In the genomic region with DNA sequence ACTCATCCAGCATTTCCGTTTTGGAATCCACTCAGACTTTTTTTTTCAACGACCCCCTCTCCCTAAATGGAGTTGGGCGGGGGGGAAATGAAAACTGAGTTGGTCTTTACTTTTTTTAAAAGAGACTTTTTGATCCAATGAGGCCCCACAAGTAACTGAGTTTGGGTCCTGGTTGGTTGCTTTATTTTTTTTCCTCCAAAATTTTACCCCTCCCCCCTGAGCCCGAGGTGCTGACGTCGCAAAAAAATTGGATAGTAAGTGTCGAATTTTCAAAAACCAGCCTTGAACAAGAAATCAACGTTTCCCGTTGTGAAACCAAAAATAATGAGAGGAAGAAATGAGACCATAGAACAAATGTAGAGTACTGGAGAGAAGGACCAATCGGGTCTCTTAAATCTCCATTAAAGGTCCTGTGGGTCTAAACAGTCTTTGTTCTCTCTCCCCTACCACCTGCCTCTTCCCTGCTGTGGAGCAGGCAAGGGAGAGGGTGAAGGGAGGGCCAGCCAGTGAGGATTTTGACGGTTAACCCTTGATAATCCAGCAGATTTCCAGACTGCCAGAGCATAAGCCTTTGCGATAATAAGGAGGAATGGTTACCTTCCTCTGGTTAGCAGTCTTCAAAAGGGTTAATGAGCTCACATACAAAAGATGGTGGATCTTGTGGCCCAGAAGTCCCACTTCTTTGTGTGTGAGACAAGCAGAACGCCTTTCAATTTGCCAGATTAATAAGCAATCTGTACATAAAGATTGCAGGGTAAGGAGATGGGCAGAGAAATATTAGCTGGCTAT, we compare ENCODE assay signal across 8 mouse cellular contexts. TPM values are rescaled to one million over a fixed set of nuclear protein-coding genes. Genes with fewer than 3 reads are reported as not detected.
DNase-seq lines count a peak whose midpoint lies in the region; ATAC-seq and TF ChIP-seq lines count a peak whose summit lies in the region.

No protein-coding gene starts in this region.

- no peak for TF ChIP-seq CTCF in left cerebral cortex, adult 2 months (IDR thresholded peaks at IDR 0.05)
- no peak for TF ChIP-seq CTCF in midbrain, postnatal 0 days (IDR thresholded peaks at IDR 0.05)

- peak overlapping the region; percentile 75 for H3K4me3 ChIP-seq in left cerebral cortex, adult 2 months
- H3K4me3 ChIP-seq in brown adipose tissue, adult 24 weeks (ENCODE audit: insufficient read depth, low read depth, low read length) = peak overlapping the region; percentile 81
- peak overlapping the region; percentile 70 for H3K4me3 ChIP-seq in forebrain, embryonic 11.5 days (ENCODE audit: low read depth, low read length)
- peak overlapping the region; percentile 74 for H3K4me3 ChIP-seq in limb, embryonic 14.5 days (replicated peaks; ENCODE audit: low read length)
- H3K4me3 ChIP-seq in midbrain, postnatal 0 days (ENCODE audit: low read depth, low read length) = peak overlapping the region; percentile 49

- H3K9me3 ChIP-seq in forebrain, embryonic 11.5 days (ENCODE audit: control insufficient read depth, low read length) = no peaks in the 10 kb centered on the region
- H3K9me3 ChIP-seq in limb, embryonic 14.5 days (ENCODE audit: control insufficient read depth, low read length) = no peaks in the 10 kb centered on the region
- H3K9me3 ChIP-seq in midbrain, postnatal 0 days (ENCODE audit: low read length) = no peaks in the 10 kb centered on the region

- peak; percentile 34; the same call in 1 of the 2 replicates for TF ChIP-seq POLR2A in limb, embryonic 14.5 days (IDR thresholded peaks at IDR 0.05; ENCODE audit: borderline replicate concordance, extremely low read depth, insufficient read depth, insufficient read length)

- DNase-seq in left cerebral cortex, adult 2 months (ENCODE audit: extremely low spot score in 1 of 2, low spot score in 2 of 2) = no peak
- DNase-seq in left cerebral cortex, adult 8-10 months (ENCODE audit: low spot score in 2 of 2) = no peak
- DNase-seq in forebrain, embryonic 11.5 days (ENCODE audit: low spot score) = peak; percentile 79
- peak; percentile 61 for DNase-seq in hindlimb bud, embryonic 11.5 days (ENCODE audit: extremely low spot score, low read depth, low spot score)
- DNase-seq in limb, embryonic 14.5 days (ENCODE audit: low spot score) = peak; percentile 84
- DNase-seq in midbrain, postnatal 0 days (ENCODE audit: low spot score) = peak; percentile 94
- peak; percentile 54 for DNase-seq in thymus, postnatal 14 days

- intact Hi-C loops in left cerebral cortex, adult 2 months (cut with DNase I) = loop anchor here (5.0 kb wide), 1 partner anchor 80 kb away; a partner anchor contains a TSS

- peak overlapping the region; percentile 97 for H3K9ac ChIP-seq in forebrain, embryonic 11.5 days (ENCODE audit: low read length)
- peak overlapping the region; percentile 98 for H3K9ac ChIP-seq in limb, embryonic 14.5 days (ENCODE audit: low read depth, low read length, severe bottlenecking)
- H3K9ac ChIP-seq in midbrain, postnatal 0 days (replicated peaks; ENCODE audit: low read length, poor library complexity, severe bottlenecking) = peak overlapping the region; percentile 91

- H3K27ac ChIP-seq in left cerebral cortex, adult 2 months = peak overlapping the region; percentile 100
- peak overlapping the region; percentile 98 for H3K27ac ChIP-seq in brown adipose tissue, adult 24 weeks (replicated peaks; ENCODE audit: low read depth, low read length)
- peak overlapping the region; percentile 95 for H3K27ac ChIP-seq in forebrain, embryonic 11.5 days (ENCODE audit: low read depth, low read length)
- peak overlapping the region; percentile 97 for H3K27ac ChIP-seq in limb, embryonic 14.5 days (replicated peaks; ENCODE audit: low read depth, low read length)
- H3K27ac ChIP-seq in midbrain, postnatal 0 days (ENCODE audit: low read depth, low read length) = peak overlapping the region; percentile 98

- peak; percentile 20 for ATAC-seq in forebrain, embryonic 11.5 days (replicated peaks; ENCODE audit: low FRiP score)
- ATAC-seq in limb, embryonic 14.5 days (ENCODE audit: low FRiP score, low read depth) = no peak; the same call in 1 of the 2 replicates
- peak; percentile 25 for ATAC-seq in midbrain, postnatal 0 days (ENCODE audit: low FRiP score)

- peak overlapping the region; percentile 54 for H3K4me2 ChIP-seq in forebrain, embryonic 11.5 days (ENCODE audit: low read depth, low read length, severe bottlenecking)
- H3K4me2 ChIP-seq in limb, embryonic 14.5 days (replicated peaks; ENCODE audit: low read depth, low read length, severe bottlenecking) = peak overlapping the region; percentile 77
- H3K4me2 ChIP-seq in midbrain, postnatal 0 days (ENCODE audit: low read depth, low read length, poor library complexity, severe bottlenecking) = peak overlapping the region; percentile 64

- WGBS in forebrain, embryonic 11.5 days = under 1% methylated on average over 13 of the region's 13 CpGs
- 1% methylated on average over 13 of the region's 13 CpGs for WGBS in limb, embryonic 14.5 days
- under 1% methylated on average over 13 of the region's 13 CpGs for WGBS in midbrain, postnatal 0 days

- no peaks in the 10 kb centered on the region for H3K36me3 ChIP-seq in forebrain, embryonic 11.5 days (ENCODE audit: control insufficient read depth, insufficient read depth, low read length)
- peaks cover 37% of the 10 kb centered on the region for H3K36me3 ChIP-seq in limb, embryonic 14.5 days (ENCODE audit: control insufficient read depth, insufficient read depth, low read length)
- H3K36me3 ChIP-seq in midbrain, postnatal 0 days (ENCODE audit: insufficient read depth, low read length) = no peaks in the 10 kb centered on the region

- H3K4me1 ChIP-seq in brown adipose tissue, adult 24 weeks (ENCODE audit: control insufficient read depth, insufficient read depth, insufficient read length, low read length) = no peaks in the 10 kb centered on the region; the same call in 1 of the 2 replicates
- H3K4me1 ChIP-seq in forebrain, embryonic 11.5 days (replicated peaks; ENCODE audit: control insufficient read depth, insufficient read depth, low read length) = peaks cover 13% of the 10 kb centered on the region
- peaks cover 17% of the 10 kb centered on the region for H3K4me1 ChIP-seq in limb, embryonic 14.5 days (ENCODE audit: control insufficient read depth, insufficient read depth, low read length)
- H3K4me1 ChIP-seq in midbrain, postnatal 0 days (ENCODE audit: insufficient read depth, low read length) = peaks cover 11% of the 10 kb centered on the region; the same call in 1 of the 2 replicates

- H3K27me3 ChIP-seq in forebrain, embryonic 11.5 days (ENCODE audit: control insufficient read depth, insufficient read depth, low read length) = no peaks in the 10 kb centered on the region
- no peaks in the 10 kb centered on the region for H3K27me3 ChIP-seq in limb, embryonic 14.5 days (ENCODE audit: control insufficient read depth, insufficient read depth, low read length)
- no peaks in the 10 kb centered on the region for H3K27me3 ChIP-seq in midbrain, postnatal 0 days (ENCODE audit: insufficient read depth, low read length)

RNA-seq across cellular contexts. Expression of a gene that starts 1.4 kb away (rescaled TPM):
- 10 to 100 TPM; 68.8 to 70.6 TPM for total RNA-seq in left cerebral cortex, adult 2 months (2021)
- 10 to 100 TPM; 61.5 to 70.4 (median 63.2) TPM for total RNA-seq in left cerebral cortex, adult 8-10 months (2022)
- 13.4 and 49.3 TPM in 2 replicates for polyA plus RNA-seq in brown adipose tissue, adult 24 weeks (2012; ENCODE audit: insufficient read depth, insufficient read length, missing spikeins)
- polyA plus RNA-seq in forebrain, embryonic 11.5 days (2014; fragmentation: Nextera tagmentation; extraction: Ambion mirVana) = 52.6 and 59.3 TPM in 2 replicates
- 39.9 and 41.6 TPM in 2 replicates for polyA plus RNA-seq in limb, embryonic 14.5 days (2012; rRNA removed)
- 30.8 and 34.2 TPM in 2 replicates for polyA plus RNA-seq in limb, embryonic 14.5 days (2014; fragmentation: Nextera tagmentation; extraction: Ambion mirVana)
- 39.3 and 52.8 TPM in 2 replicates for total RNA-seq in midbrain, postnatal 0 days (2014; rRNA removed)
- 23.0 and 24.8 TPM in 2 replicates for polyA plus RNA-seq in midbrain, postnatal 0 days (2015; fragmentation: Nextera tagmentation; extraction: Ambion mirVana)

RNA-seq across cellular contexts. Expression of a gene that starts 1.5 kb away (rescaled TPM):
- 10 to 100 TPM; 38.0 to 44.3 TPM for total RNA-seq in left cerebral cortex, adult 2 months (2021)
- total RNA-seq in left cerebral cortex, adult 8-10 months (2022) = 10 to 100 TPM; 42.6 to 48.7 (median 47.6) TPM
- 111 and 132 TPM in 2 replicates for polyA plus RNA-seq in brown adipose tissue, adult 24 weeks (2012; ENCODE audit: insufficient read depth, insufficient read length, missing spikeins)
- polyA plus RNA-seq in forebrain, embryonic 11.5 days (2014; fragmentation: Nextera tagmentation; extraction: Ambion mirVana) = 66.1 and 66.8 TPM in 2 replicates
- 62.7 and 62.9 TPM in 2 replicates for polyA plus RNA-seq in limb, embryonic 14.5 days (2012; rRNA removed)
- 68.0 and 70.3 TPM in 2 replicates for polyA plus RNA-seq in limb, embryonic 14.5 days (2014; fragmentation: Nextera tagmentation; extraction: Ambion mirVana)
- 37.2 and 46.6 TPM in 2 replicates for total RNA-seq in midbrain, postnatal 0 days (2014; rRNA removed)
- 55.7 and 57.4 TPM in 2 replicates for polyA plus RNA-seq in midbrain, postnatal 0 days (2015; fragmentation: Nextera tagmentation; extraction: Ambion mirVana)

RNA-seq across cellular contexts. Expression of a gene that starts 7.8 kb away (rescaled TPM):
- total RNA-seq in left cerebral cortex, adult 2 months (2021) = 10 to 100 TPM; 51.8 to 63.6 TPM
- 10 to 100 TPM; 52.5 to 57.0 (median 53.1) TPM for total RNA-seq in left cerebral cortex, adult 8-10 months (2022)
- 19.1 and 42.2 TPM in 2 replicates for polyA plus RNA-seq in brown adipose tissue, adult 24 weeks (2012; ENCODE audit: insufficient read depth, insufficient read length, missing spikeins)
- polyA plus RNA-seq in forebrain, embryonic 11.5 days (2014; fragmentation: Nextera tagmentation; extraction: Ambion mirVana) = 213 and 224 TPM in 2 replicates
- polyA plus RNA-seq in limb, embryonic 14.5 days (2012; rRNA removed) = 157 and 189 TPM in 2 replicates
- 68.7 and 88.1 TPM in 2 replicates for polyA plus RNA-seq in limb, embryonic 14.5 days (2014; fragmentation: Nextera tagmentation; extraction: Ambion mirVana)
- 199 and 216 TPM in 2 replicates for total RNA-seq in midbrain, postnatal 0 days (2014; rRNA removed)
- polyA plus RNA-seq in midbrain, postnatal 0 days (2015; fragmentation: Nextera tagmentation; extraction: Ambion mirVana) = 326 and 332 TPM in 2 replicates

RNA-seq across cellular contexts. Expression of a gene that starts 20.4 kb away (rescaled TPM):
- total RNA-seq in left cerebral cortex, adult 2 months (2021) = 10 to 100 TPM; 58.9 to 59.3 TPM
- total RNA-seq in left cerebral cortex, adult 8-10 months (2022) = 10 to 100 TPM; 40.3 to 63.3 (median 51.9) TPM
- polyA plus RNA-seq in brown adipose tissue, adult 24 weeks (2012; ENCODE audit: insufficient read depth, insufficient read length, missing spikeins) = 125 and 142 TPM in 2 replicates
- polyA plus RNA-seq in forebrain, embryonic 11.5 days (2014; fragmentation: Nextera tagmentation; extraction: Ambion mirVana) = 26.9 and 29.9 TPM in 2 replicates
- 53.9 and 68.4 TPM in 2 replicates for polyA plus RNA-seq in limb, embryonic 14.5 days (2012; rRNA removed)
- polyA plus RNA-seq in limb, embryonic 14.5 days (2014; fragmentation: Nextera tagmentation; extraction: Ambion mirVana) = 20.6 and 20.7 TPM in 2 replicates
- total RNA-seq in midbrain, postnatal 0 days (2014; rRNA removed) = 43.5 and 47.7 TPM in 2 replicates
- 88.3 and 89.3 TPM in 2 replicates for polyA plus RNA-seq in midbrain, postnatal 0 days (2015; fragmentation: Nextera tagmentation; extraction: Ambion mirVana)

RNA-seq across cellular contexts. Expression of a gene that starts 38.0 kb away (rescaled TPM):
- total RNA-seq in left cerebral cortex, adult 2 months (2021) = 10 to 100 TPM; 30.0 to 39.7 TPM
- 10 to 100 TPM; 28.1 to 30.6 (median 29.0) TPM for total RNA-seq in left cerebral cortex, adult 8-10 months (2022)
- 17.0 and 26.4 TPM in 2 replicates for polyA plus RNA-seq in brown adipose tissue, adult 24 weeks (2012; ENCODE audit: insufficient read depth, insufficient read length, missing spikeins)
- polyA plus RNA-seq in forebrain, embryonic 11.5 days (2014; fragmentation: Nextera tagmentation; extraction: Ambion mirVana) = 50.3 and 52.9 TPM in 2 replicates
- polyA plus RNA-seq in limb, embryonic 14.5 days (2012; rRNA removed) = 78.6 and 90.5 TPM in 2 replicates
- polyA plus RNA-seq in limb, embryonic 14.5 days (2014; fragmentation: Nextera tagmentation; extraction: Ambion mirVana) = 40.0 and 43.4 TPM in 2 replicates
- 26.7 and 27.7 TPM in 2 replicates for total RNA-seq in midbrain, postnatal 0 days (2014; rRNA removed)
- polyA plus RNA-seq in midbrain, postnatal 0 days (2015; fragmentation: Nextera tagmentation; extraction: Ambion mirVana) = 23.6 and 25.1 TPM in 2 replicates

Comparison
In these comparisons a context has a peak if more than half of its experiments do, and no peak if none do; other contexts are left out.
1. DNase-seq: peak in forebrain, embryonic 11.5 days (single experiment), hindlimb bud, embryonic 11.5 days (single experiment), limb, embryonic 14.5 days (single experiment), midbrain, postnatal 0 days (single experiment) and thymus, postnatal 14 days (single experiment); none in left cerebral cortex, adult 2 months (0 of 2) and left cerebral cortex, adult 8-10 months (0 of 2).
2. Peak in every context shown above with its lines, with median percentiles within 50 percentile points of each other: H3K27ac ChIP-seq, H3K4me3 ChIP-seq, H3K4me2 ChIP-seq and H3K9ac ChIP-seq.